Mouse (Mus musculus) kidney, adult 2 months (tissue): Measurements from ENCODE around the gene Zdhhc22.
A peak's percentile ranks its signal among the peaks of the same experiment; 100 is the strongest.

Source experiments
- CTCF ChIP-seq: fragments of 200-500 bp; conservative IDR thresholded peaks from 2 replicates; pipeline ENCODE4 v1.5.1; 2011; ENCODE audit warnings: low read depth, mild to moderate bottlenecking, control low read depth, low read length, moderate library complexity, mixed read lengths; ENCODE audit not compliant: insufficient read depth, insufficient read length
- POLR2A ChIP-seq: fragments of 200-500 bp; IDR thresholded peaks from one replicate; pipeline ENCODE4 v1.6.1; 2011; ENCODE audit warnings: low read depth, low read length, control low read depth

GRCm38 (mm10) chr12:86974387-86975288, 15.6 kb downstream of the Zdhhc22 start:
- TF ChIP-seq CTCF: peak; percentile 72
- TF ChIP-seq POLR2A: no peak
